ENCODE assay signal across 8 mouse cellular contexts in the genomic region with DNA sequence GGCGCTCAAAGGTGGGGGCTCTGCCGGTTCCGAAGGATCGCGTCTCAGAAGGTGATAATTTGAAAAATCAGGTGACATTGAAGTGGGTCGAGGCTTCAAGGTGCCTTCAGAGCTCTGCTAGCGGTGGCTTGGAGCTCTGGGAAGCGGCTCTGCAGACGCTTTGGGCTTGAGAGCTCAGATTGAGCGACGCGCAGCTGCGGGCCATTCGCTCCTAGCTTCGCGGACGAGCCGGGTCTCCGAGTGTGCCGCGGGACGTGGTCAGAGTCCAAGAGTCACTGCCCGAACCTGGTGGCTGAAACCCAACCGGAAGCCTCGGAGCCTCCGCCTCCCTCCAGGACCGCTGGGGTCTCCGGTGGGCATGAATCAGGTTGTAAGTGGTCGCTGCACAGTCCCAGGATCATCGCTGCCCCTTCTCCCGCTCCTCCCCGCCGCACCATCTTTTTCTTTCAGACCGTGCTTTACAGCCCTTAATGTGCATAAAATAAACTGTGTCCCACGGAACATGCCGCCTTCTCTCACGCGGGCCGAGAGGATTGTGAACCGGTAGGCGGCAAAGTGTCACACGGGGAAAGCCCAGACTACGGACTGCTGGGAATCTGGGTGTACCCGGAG. TPM values are rescaled to one million over a fixed set of nuclear protein-coding genes. Genes with fewer than 3 reads are reported as not detected.
A peak's percentile ranks its signal among the peaks of the same experiment; 100 is the strongest.
DNase-seq lines count a peak whose midpoint lies in the region; ATAC-seq and TF ChIP-seq lines count a peak whose summit lies in the region.

No protein-coding gene starts in this region.

- H3K4me1 ChIP-seq in testis, adult 2 months (ENCODE audit: control insufficient read depth, insufficient read depth, low read length) = peaks cover 15% of the 10 kb centered on the region
- peaks cover 3% of the 10 kb centered on the region; the same call in 1 of the 2 replicates for H3K4me1 ChIP-seq in heart, postnatal 0 days (ENCODE audit: control insufficient read depth, insufficient read depth)
- peaks cover 15% of the 10 kb centered on the region for H3K4me1 ChIP-seq in limb, embryonic 12.5 days (replicated peaks)
- H3K4me1 ChIP-seq in stomach, embryonic 15.5 days = peaks cover 12% of the 10 kb centered on the region

- H3K27ac ChIP-seq in testis, adult 2 months (ENCODE audit: control insufficient read depth, insufficient read depth, low read depth, low read length) = no peak overlapping the region
- H3K27ac ChIP-seq in heart, postnatal 0 days (ENCODE audit: low read depth) = peak overlapping the region; percentile 98
- no peak overlapping the region for H3K27ac ChIP-seq in limb, embryonic 12.5 days
- no peak overlapping the region for H3K27ac ChIP-seq in stomach, embryonic 15.5 days

- H3K36me3 ChIP-seq in testis, adult 2 months (ENCODE audit: control insufficient read depth, insufficient read depth, low read length) = no peaks in the 10 kb centered on the region
- no peaks in the 10 kb centered on the region for H3K36me3 ChIP-seq in heart, postnatal 0 days (replicated peaks; ENCODE audit: control insufficient read depth, insufficient read depth, low read length)
- H3K36me3 ChIP-seq in limb, embryonic 12.5 days = no peaks in the 10 kb centered on the region
- no peaks in the 10 kb centered on the region for H3K36me3 ChIP-seq in stomach, embryonic 15.5 days

- no peak for TF ChIP-seq EP300 in heart, postnatal 0 days (IDR thresholded peaks at IDR 0.05; ENCODE audit: low read depth)

- peak overlapping the region; percentile 82 for H3K9ac ChIP-seq in heart, postnatal 0 days (replicated peaks; ENCODE audit: low read depth, low read length)
- no peak overlapping the region for H3K9ac ChIP-seq in limb, embryonic 12.5 days (replicated peaks)
- H3K9ac ChIP-seq in stomach, embryonic 15.5 days = no peak overlapping the region

- 0 out of 2 replicates have a peak, but pooled peaks have one; percentile 5 for ATAC-seq in heart, postnatal 0 days (ENCODE audit: insufficient read depth, low read depth)
- ATAC-seq in limb, embryonic 12.5 days (ENCODE audit: insufficient number of reproducible peaks, insufficient read depth, low FRiP score, low TSS enrichment, low read depth) = no peak
- ATAC-seq in stomach, embryonic 15.5 days (ENCODE audit: insufficient read depth, low FRiP score, low read depth) = no peak
- ATAC-seq in inflammation-experienced regulatory T-cells, adult 6 months = no peak

- WGBS in heart, postnatal 0 days = under 1% methylated on average over 44 of the region's 44 CpGs
- under 1% methylated on average over 44 of the region's 44 CpGs for WGBS in limb, embryonic 12.5 days
- whole genome bisulfite sequencing in stomach, embryonic 15.5 days = under 1% methylated on average over 44 of the region's 44 CpGs

- H3K4me2 ChIP-seq in heart, postnatal 0 days (ENCODE audit: low read depth, low read length) = peak overlapping the region; percentile 74
- peak overlapping the region; percentile 43 for H3K4me2 ChIP-seq in limb, embryonic 12.5 days
- H3K4me2 ChIP-seq in stomach, embryonic 15.5 days = peak overlapping the region; percentile 51

- H3K27me3 ChIP-seq in testis, adult 2 months (ENCODE audit: control insufficient read depth, insufficient read depth, low read length) = peaks cover 11% of the 10 kb centered on the region
- peaks cover 26% of the 10 kb centered on the region for H3K27me3 ChIP-seq in heart, postnatal 0 days (ENCODE audit: control insufficient read depth, insufficient read depth, low read length)
- H3K27me3 ChIP-seq in limb, embryonic 12.5 days = peaks cover 88% of the 10 kb centered on the region
- H3K27me3 ChIP-seq in stomach, embryonic 15.5 days (replicated peaks) = peaks cover 73% of the 10 kb centered on the region

- no peak for DNase-seq in testis, postnatal 10 days (ENCODE audit: low spot score)
- peak; percentile 54 for DNase-seq in heart, postnatal 0 days (ENCODE audit: low spot score)
- no peak for DNase-seq in frontal cortex, postnatal 10 days (ENCODE audit: low spot score in 2 of 2)
- no peak for DNase-seq in thymus, postnatal 4 days

- no peak for TF ChIP-seq CTCF in testis, adult 2 months (IDR thresholded peaks at IDR 0.05; ENCODE audit: control insufficient read depth, insufficient read depth, insufficient replicate concordance, low read depth, low read length)
- no peak for TF ChIP-seq CTCF in heart, postnatal 0 days (IDR thresholded peaks at IDR 0.05; ENCODE audit: low read depth)

- H3K4me3 ChIP-seq in testis, adult 2 months (ENCODE audit: control insufficient read depth, low read depth, low read length) = peak overlapping the region; percentile 73
- H3K4me3 ChIP-seq in heart, postnatal 0 days (ENCODE audit: low read depth, low read length) = peak overlapping the region; percentile 55
- H3K4me3 ChIP-seq in limb, embryonic 12.5 days (replicated peaks) = peak overlapping the region; percentile 24
- H3K4me3 ChIP-seq in stomach, embryonic 15.5 days (replicated peaks) = peak overlapping the region; percentile 27

- no peak for TF ChIP-seq POLR2A in testis, adult 2 months (IDR thresholded peaks at IDR 0.05; ENCODE audit: control insufficient read depth, low read depth, low read length)

- H3K9me3 ChIP-seq in heart, postnatal 0 days (replicated peaks; ENCODE audit: control insufficient read depth, low read length) = no peaks in the 10 kb centered on the region
- no peaks in the 10 kb centered on the region for H3K9me3 ChIP-seq in limb, embryonic 12.5 days
- no peaks in the 10 kb centered on the region for H3K9me3 ChIP-seq in stomach, embryonic 15.5 days

RNA-seq across cellular contexts. Expression of a gene that starts 5.0 kb away (rescaled TPM):
- polyA plus RNA-seq in testis, adult 2 months (2012; rRNA removed) = not detected in 2 replicates
- total RNA-seq in heart, postnatal 0 days (2014; rRNA removed; ENCODE audit: low replicate concordance) = 284 and 346 TPM in 2 replicates
- polyA plus RNA-seq in heart, postnatal 0 days (2015; fragmentation: Nextera tagmentation; extraction: Ambion mirVana) = 139 and 155 TPM in 2 replicates
- not detected in 2 replicates for polyA plus RNA-seq in limb, embryonic 12.5 days (2016; fragmentation: Nextera tagmentation; extraction: Ambion mirVana)
- polyA plus RNA-seq in stomach, embryonic 15.5 days (2015; fragmentation: Nextera tagmentation; extraction: Ambion mirVana) = 9.2 and 15.4 TPM in 2 replicates
- polyA plus RNA-seq in inflammation-experienced regulatory T-cells, adult 6 months (2017; shearing (Covaris generic)) = not detected
